Mouse (Mus musculus): ENCODE results near the gene Rbp7.

DNA sequence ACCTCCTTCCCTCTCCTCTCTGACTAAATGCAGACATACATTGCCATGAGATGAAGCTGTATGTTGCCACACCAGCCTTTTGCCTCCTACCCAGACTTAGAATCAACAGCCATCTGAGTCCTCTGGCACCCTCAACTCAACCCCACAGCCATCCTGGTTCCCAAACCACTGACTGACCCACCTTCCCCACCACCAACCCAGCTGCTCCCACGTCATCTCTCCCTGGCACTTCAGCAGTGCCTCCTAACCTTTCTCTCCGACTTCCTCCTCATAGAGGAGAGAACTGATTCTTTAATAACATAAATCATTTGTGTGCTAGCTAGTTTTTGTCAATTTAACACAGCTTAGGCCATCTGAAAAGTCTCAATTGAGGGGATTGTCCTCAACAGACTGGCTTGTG is 37.8 kb downstream of the Rbp7 start:
- no peak for TF ChIP-seq POLR2A (IDR thresholded peaks at IDR 0.05; ENCODE audit: extremely low read depth, insufficient read depth, low read length)
- TF ChIP-seq CTCF (IDR thresholded peaks at IDR 0.05; ENCODE audit: extremely low read depth, insufficient read depth, low read length), result no peak

Data from cortical plate, adult 2 months (tissue).